Mouse (Mus musculus) liver, embryonic 11.5 days (tissue): ENCODE results near the gene Atxn7l1. TPM values are rescaled to one million over a fixed set of nuclear protein-coding genes. Genes with fewer than 3 reads are reported as not detected.
"Not testable (repeated sequence)": the region's sequence is repeated elsewhere in the genome, so short reads cannot be mapped to it uniquely, and the experiment has no call there.

Source experiments
- ATAC-seq: fragments of 200-750 bp; cut with Nextera tagmentation; replicated peaks from 2 replicates; pipeline ENCODE4 v1.8.0; 2017; ENCODE audit warnings: moderate number of reproducible peaks, mild to moderate bottlenecking, moderate TSS enrichment, moderate library complexity; ENCODE audit not compliant: low FRiP score
- DNase-seq: peaks from one replicate; pipeline ENCODE4 v3.0.0-alpha.2; 2017; ENCODE audit warnings: low spot score
- H3K27ac ChIP-seq: fragments of 300-500 bp; sonication (generic); 2 replicates; pipeline ENCODE4 v1.5.1; 2014; ENCODE audit warnings: mild to moderate bottlenecking, low read depth, low read length, control low read depth
- H3K27me3 ChIP-seq: fragments of 300-500 bp; sonication (generic); replicated peaks from 2 replicates; pipeline ENCODE4 v1.6.1; 2014; ENCODE audit warnings: low read length, mixed read lengths; ENCODE audit not compliant: control insufficient read depth, insufficient read depth
- H3K36me3 ChIP-seq: fragments of 300-500 bp; sonication (generic); 2 replicates; pipeline ENCODE4 v1.6.1; 2014; ENCODE audit warnings: mild to moderate bottlenecking, low read length, moderate library complexity, mixed read lengths; ENCODE audit not compliant: control insufficient read depth, insufficient read depth
- H3K4me1 ChIP-seq: fragments of 300-500 bp; sonication (generic); replicated peaks from 2 replicates; pipeline ENCODE4 v1.6.1; 2014; ENCODE audit warnings: low read length, mixed read lengths; ENCODE audit not compliant: control insufficient read depth, insufficient read depth
- H3K4me2 ChIP-seq: fragments of 300-500 bp; sonication (generic); 2 replicates; pipeline ENCODE4 v1.6.1; 2014; ENCODE audit warnings: mild to moderate bottlenecking, control low read depth, moderate library complexity
- H3K4me3 ChIP-seq: fragments of 300-500 bp; sonication (generic); 2 replicates; pipeline ENCODE4 v1.5.1; 2014; ENCODE audit warnings: low read depth, low read length, control low read depth
- H3K9ac ChIP-seq: fragments of 300-500 bp; sonication (generic); 2 replicates; pipeline ENCODE4 v1.6.1; 2014; ENCODE audit warnings: low read depth, low read length, control low read depth
- H3K9me3 ChIP-seq: fragments of 300-500 bp; sonication (generic); 2 replicates; pipeline ENCODE4 v1.6.1; 2016; ENCODE audit warnings: low read length, inconsistent platforms, mixed read lengths; ENCODE audit not compliant: control insufficient read depth
- WGBS: fragments of 180-500 bp; shearing (Covaris S2); extraction: QIAGEN DNeasy Blood & Tissue Kit; methylation state at CpG from one replicate; pipeline ENCODE4 v1.1.7; 2014; 5-methylcytosine and 5-hydroxymethylcytosine counted together
- polyA plus RNA-seq: library from polyadenylated mRNA; unstranded; fragments of >200 nt; fragmentation: Nextera tagmentation; extraction: Ambion mirVana; gene quantifications from 2 replicates; pipeline ENCODE4 v1.2.1, GENCODE M21; 2014

Atxn7l1 gene
- polyA plus RNA-seq, 1 experiment from 2014 or later: 28.9 TPM

DNA sequence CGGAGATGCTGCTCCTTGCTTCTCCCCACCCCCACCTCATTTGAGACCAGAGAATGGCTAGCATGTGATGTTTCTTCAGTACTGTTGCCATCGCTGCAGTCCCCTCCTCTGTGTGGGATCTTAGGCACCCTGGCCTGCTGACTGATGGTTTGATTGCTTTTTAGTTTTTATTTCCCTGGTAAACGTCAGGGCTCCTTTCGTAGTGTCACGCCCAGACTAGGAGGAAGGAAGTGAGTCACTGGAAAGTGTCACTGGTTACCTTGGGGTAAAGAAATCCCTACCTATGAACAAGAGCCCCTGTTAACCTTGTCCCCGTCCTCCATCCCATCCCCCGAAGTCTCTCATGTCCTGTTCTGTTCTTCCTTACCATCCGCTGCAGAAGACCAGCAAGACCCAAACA is 10.8 kb downstream of the Atxn7l1 start:
- no peak overlapping the region for H3K9ac ChIP-seq
- H3K27ac ChIP-seq: no peak overlapping the region
- WGBS: 65% methylated on average over 8 of the region's 8 CpGs
- H3K9me3 ChIP-seq: no peaks in the 10 kb centered on the region
- H3K27me3 ChIP-seq: no peaks in the 10 kb centered on the region
- no peaks in the 10 kb centered on the region for H3K36me3 ChIP-seq
- no peak overlapping the region for H3K4me2 ChIP-seq
- no peak for DNase-seq
- peaks cover 12% of the 10 kb centered on the region for H3K4me1 ChIP-seq
- no peak for ATAC-seq
- no peak overlapping the region for H3K4me3 ChIP-seq

DNA sequence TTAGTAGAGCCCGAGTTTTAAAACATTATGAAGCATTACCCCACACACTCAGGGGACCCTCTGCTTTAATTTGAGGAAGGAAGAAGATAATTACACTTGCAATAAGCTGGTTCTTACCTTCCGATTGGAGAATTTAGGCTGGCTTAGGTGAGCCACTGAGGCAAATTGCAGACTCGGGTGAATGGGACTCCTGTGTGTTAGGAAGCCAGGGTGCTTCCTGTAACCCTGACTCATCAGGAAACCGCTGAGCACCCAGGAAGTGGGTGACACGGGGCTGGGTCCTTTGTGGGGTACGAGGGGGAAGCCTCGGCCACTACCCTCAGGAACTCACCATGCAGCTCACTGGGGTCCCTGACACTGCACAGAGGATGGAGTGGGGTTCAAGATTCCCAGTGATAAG is 12.9 kb downstream of the Atxn7l1 start:
- Histone ChIP-seq H3K4me2 (no peak overlapping the region), H3K4me3 (no peak overlapping the region), H3K9me3 (no peaks in the 10 kb centered on the region), H3K9ac (no peak overlapping the region), H3K27ac (no peak overlapping the region), H3K36me3 (no peaks in the 10 kb centered on the region), H3K4me1 (no peaks in the 10 kb centered on the region), H3K27me3 (no peaks in the 10 kb centered on the region)
- ATAC-seq (no peak), DNase-seq (no peak)
- 53% methylated on average over 7 of the region's 7 CpGs for WGBS

DNA sequence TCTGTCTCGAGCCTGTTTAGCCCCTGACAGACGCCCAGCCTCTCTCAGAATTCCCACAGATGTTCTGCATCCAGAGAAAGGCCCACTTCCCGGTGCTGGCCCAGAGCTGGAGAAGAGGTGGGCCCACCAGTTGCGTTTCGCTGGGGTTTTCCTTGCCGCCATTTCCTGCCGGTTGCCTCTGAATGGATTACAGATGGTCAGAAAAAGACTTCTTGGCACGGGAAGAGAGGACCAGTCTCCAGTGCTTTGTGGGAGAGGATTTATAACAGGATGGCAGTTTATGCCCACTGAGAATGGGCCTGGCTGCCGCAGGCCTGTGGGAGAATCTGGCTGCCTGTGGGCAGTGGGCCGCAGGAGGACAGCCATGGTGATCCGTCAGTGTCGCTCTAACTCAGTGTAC is 15.0 kb downstream of the Atxn7l1 start:
- H3K27me3 ChIP-seq: no peaks in the 10 kb centered on the region
- no peak overlapping the region for H3K27ac ChIP-seq
- DNase-seq: no peak
- no peaks in the 10 kb centered on the region for H3K36me3 ChIP-seq
- H3K4me1 ChIP-seq: no peaks in the 10 kb centered on the region
- H3K9me3 ChIP-seq: no peaks in the 10 kb centered on the region
- 59% methylated on average over 12 of the region's 12 CpGs for WGBS
- no peak overlapping the region for H3K9ac ChIP-seq
- ATAC-seq: no peak
- H3K4me3 ChIP-seq: no peak overlapping the region
- no peak overlapping the region for H3K4me2 ChIP-seq

DNA sequence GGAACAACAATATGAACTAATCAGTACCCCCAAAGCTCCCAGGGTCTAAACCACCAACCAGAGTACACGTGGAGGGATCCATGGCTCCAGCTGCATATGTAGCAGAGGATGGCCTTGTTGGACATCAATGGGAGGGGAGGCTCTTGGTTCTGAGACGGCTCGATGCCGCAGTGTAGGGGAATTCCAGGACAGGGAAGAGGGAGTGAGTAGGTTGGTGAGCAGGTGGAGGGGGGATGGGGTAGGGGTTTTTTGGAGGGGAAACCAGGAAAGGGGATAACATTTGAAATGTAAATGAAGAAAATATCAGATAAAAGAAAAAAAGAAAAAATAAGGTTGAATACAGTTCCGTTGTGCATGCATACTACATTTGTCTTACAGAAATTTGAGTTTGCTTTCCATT is 16.5 kb downstream of the Atxn7l1 start:
- H3K36me3 ChIP-seq, H3K4me2 ChIP-seq, H3K9me3 ChIP-seq, DNase-seq, H3K4me1 ChIP-seq, H3K27me3 ChIP-seq, H3K9ac ChIP-seq, H3K4me3 ChIP-seq, H3K27ac ChIP-seq, ATAC-seq: not testable (repeated sequence)
- WGBS: 92% methylated on average over 5 of the region's 5 CpGs

DNA sequence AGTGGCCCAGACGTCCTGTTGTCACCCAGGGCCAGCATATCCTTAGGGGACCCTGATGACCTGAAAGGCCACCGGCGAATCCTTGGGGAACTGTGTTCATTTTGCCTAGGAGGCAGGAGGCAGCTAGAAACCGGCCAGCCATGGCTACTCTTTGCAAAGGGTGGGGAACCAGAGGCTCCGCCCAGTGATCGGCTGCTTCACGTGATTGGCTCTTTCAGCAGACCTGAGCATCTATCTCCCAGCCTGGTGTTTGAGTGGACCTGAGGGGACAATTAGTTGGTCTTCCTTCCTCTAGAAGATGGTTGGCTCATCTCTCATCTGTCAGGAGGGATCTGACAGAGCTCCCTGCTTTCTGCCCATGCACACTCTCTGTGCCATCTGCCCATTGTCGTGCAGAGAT is 19.2 kb downstream of the Atxn7l1 start:
- DNase-seq (no peak), ATAC-seq (0 out of 2 replicates have a peak, but pooled peaks have one; percentile 10)
- H3K4me2 ChIP-seq: no peak overlapping the region
- no peaks in the 10 kb centered on the region for H3K9me3 ChIP-seq
- H3K4me3 ChIP-seq: no peak overlapping the region
- no peaks in the 10 kb centered on the region for H3K36me3 ChIP-seq
- 50% methylated on average over 8 of the region's 8 CpGs for whole genome bisulfite sequencing
- no peak overlapping the region for H3K9ac ChIP-seq
- H3K27me3 ChIP-seq: no peaks in the 10 kb centered on the region
- H3K27ac ChIP-seq: no peak overlapping the region
- no peaks in the 10 kb centered on the region for H3K4me1 ChIP-seq

DNA sequence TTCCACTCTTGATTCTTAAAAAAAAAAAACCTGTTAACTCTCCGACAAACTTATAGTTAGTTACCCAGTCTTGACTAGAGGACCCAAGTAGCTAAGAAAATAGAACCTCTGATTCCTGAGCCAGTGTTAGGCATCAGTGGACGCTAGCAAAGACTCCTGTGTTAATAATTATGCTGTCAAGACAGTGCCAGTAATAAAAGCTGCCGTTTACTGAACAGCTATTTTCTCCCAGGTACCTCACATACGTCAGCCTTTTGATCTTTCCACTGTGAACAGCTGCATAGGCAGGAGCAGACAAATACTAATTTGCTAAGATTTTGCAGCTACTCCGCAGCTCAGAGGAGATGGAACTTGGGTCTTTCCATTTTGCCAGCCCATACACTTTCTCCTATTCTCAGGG is 20.1 kb downstream of the Atxn7l1 start:
- Histone ChIP-seq H3K4me2 (no peak overlapping the region), H3K9me3 (no peaks in the 10 kb centered on the region), H3K36me3 (no peaks in the 10 kb centered on the region), H3K9ac (no peak overlapping the region), H3K4me1 (no peaks in the 10 kb centered on the region), H3K4me3 (no peak overlapping the region), H3K27me3 (no peaks in the 10 kb centered on the region), H3K27ac (no peak overlapping the region)
- ATAC-seq: no peak
- WGBS: 78% methylated on average over 5 of the region's 5 CpGs
- DNase-seq: no peak

DNA sequence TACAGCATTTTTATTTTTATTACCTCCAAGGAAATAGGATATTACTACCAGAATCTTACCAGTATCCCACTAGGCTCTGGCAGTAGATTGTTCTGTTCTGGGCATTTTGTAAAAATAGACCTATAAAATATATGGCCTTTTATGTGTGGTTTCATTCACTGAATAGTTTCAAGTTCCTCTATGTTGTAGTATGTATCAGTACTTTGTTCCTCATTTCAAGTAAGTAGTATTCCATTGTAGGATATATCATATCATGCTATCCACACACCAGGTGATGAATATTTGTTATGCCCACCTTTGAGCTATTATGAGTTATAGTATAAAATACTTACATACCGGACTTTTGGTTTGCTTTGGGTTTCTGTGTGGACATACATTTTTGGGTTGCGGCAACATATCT is 21.0 kb downstream of the Atxn7l1 start:
- Histone ChIP-seq H3K9ac (no peak overlapping the region), H3K27me3 (no peaks in the 10 kb centered on the region), H3K4me3 (no peak overlapping the region), H3K36me3 (no peaks in the 10 kb centered on the region), H3K4me2 (no peak overlapping the region), H3K4me1 (no peaks in the 10 kb centered on the region), H3K9me3 (no peaks in the 10 kb centered on the region), H3K27ac (no peak overlapping the region)
- WGBS: 88% methylated on average over 2 of the region's 2 CpGs
- DNase-seq: no peak
- no peak for ATAC-seq

DNA sequence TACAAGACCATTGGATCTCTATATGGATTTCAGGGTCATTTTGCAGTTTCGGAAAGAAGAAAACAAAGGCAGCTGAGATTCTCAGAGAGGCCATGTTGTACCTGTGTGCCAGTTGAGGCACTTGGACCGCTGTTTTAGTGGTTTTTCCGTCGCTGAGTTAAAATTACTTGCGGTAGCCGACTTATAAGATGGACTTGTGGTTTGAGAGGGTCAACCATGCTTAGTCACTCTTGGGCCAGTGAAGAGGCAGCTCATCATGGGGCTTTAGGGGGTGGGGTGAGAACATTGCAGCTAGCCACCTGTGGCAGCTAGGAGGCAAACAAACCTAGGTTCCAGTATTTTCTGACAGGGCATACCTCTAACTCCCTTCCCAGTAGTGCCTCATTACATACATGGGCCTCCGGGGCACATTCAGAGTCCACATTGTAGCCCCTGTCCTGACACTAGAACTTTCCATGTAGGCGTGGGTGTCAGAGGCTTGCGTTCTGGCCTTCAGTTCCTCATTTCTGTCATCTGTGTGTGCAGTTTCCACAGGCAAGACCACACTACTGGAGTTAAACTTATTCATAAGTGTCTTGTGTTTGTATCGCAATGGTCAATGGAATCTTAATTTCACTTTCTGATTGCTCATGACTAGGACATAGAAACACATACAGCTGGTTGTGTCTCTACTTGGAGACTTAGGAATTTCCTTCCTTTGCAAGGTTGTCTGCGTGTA is 22.4 kb downstream of the Atxn7l1 start:
- no peak overlapping the region for H3K4me3 ChIP-seq
- no peaks in the 10 kb centered on the region for H3K27me3 ChIP-seq
- no peak overlapping the region for H3K27ac ChIP-seq
- no peak overlapping the region for H3K9ac ChIP-seq
- H3K4me2 ChIP-seq: no peak overlapping the region
- H3K9me3 ChIP-seq: no peaks in the 10 kb centered on the region
- DNase-seq (no peak), ATAC-seq (no peak)
- H3K4me1 ChIP-seq: no peaks in the 10 kb centered on the region; the same call in 1 of the 2 replicates
- H3K36me3 ChIP-seq: no peaks in the 10 kb centered on the region
- 69% methylated on average over 11 of the region's 11 CpGs for WGBS

DNA sequence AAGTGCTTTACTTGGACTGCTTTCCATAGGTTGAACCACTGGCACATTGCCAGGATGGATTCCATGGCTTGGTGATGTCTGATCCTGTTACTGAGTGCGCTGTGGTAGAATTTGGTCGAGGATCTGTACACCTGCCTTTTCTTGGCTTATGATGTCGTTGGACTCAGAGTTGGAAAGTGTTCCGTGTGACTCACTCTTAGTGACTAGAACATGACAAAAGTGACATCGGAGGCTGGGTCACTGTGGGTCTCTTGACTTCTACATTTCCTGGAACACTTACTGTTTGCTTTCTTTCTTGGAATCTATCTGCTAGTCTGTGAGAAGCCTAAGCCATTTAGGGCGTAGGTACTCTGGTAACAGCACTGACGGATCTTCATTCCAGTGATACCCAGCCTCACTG is 23.3 kb downstream of the Atxn7l1 start:
- no peaks in the 10 kb centered on the region for H3K9me3 ChIP-seq
- no peak overlapping the region for H3K27ac ChIP-seq
- H3K4me2 ChIP-seq: no peak overlapping the region
- peaks cover 4% of the 10 kb centered on the region; the same call in 1 of the 2 replicates for H3K4me1 ChIP-seq
- H3K36me3 ChIP-seq: no peaks in the 10 kb centered on the region
- WGBS: 89% methylated on average over 7 of the region's 7 CpGs
- H3K9ac ChIP-seq: no peak overlapping the region
- no peak overlapping the region for H3K4me3 ChIP-seq
- H3K27me3 ChIP-seq: no peaks in the 10 kb centered on the region
- no peak for ATAC-seq
- no peak for DNase-seq
